Mouse (Mus musculus) forebrain, embryonic 13.5 days (tissue): ENCODE results near the gene Hdac4. TPM values are rescaled to one million over a fixed set of nuclear protein-coding genes. Genes with fewer than 3 reads are reported as not detected.

ENCODE experiments used
- ATAC-seq: fragments of 200-750 bp; cut with Nextera tagmentation; 2 replicates; pipeline ENCODE4 v1.8.0; 2017
- H3K27ac ChIP-seq: fragments of 300-500 bp; sonication (generic); 2 replicates; pipeline ENCODE4 v1.5.1; 2015; ENCODE audit warnings: inconsistent platforms, mild to moderate bottlenecking, moderate library complexity
- H3K27me3 ChIP-seq: fragments of 300-500 bp; sonication (generic); 2 replicates; pipeline ENCODE4 v1.6.1; 2015; ENCODE audit warnings: mild to moderate bottlenecking, inconsistent platforms
- H3K36me3 ChIP-seq: fragments of 300-500 bp; sonication (generic); 2 replicates; pipeline ENCODE4 v1.6.1; 2015; ENCODE audit warnings: mild to moderate bottlenecking, inconsistent platforms; ENCODE audit not compliant: poor library complexity, severe bottlenecking
- H3K4me1 ChIP-seq: fragments of 300-500 bp; sonication (generic); 2 replicates; pipeline ENCODE4 v1.6.1; 2015; ENCODE audit warnings: inconsistent platforms
- H3K4me2 ChIP-seq: fragments of 300-500 bp; sonication (generic); 2 replicates; pipeline ENCODE4 v1.6.1; 2015; ENCODE audit warnings: inconsistent platforms, mild to moderate bottlenecking, moderate library complexity
- H3K4me3 ChIP-seq: fragments of 300-500 bp; sonication (generic); 2 replicates; pipeline ENCODE4 v1.5.1; 2015; ENCODE audit warnings: mild to moderate bottlenecking, inconsistent platforms
- H3K9ac ChIP-seq: fragments of 300-500 bp; sonication (generic); 2 replicates; pipeline ENCODE4 v1.6.1; 2015; ENCODE audit warnings: mild to moderate bottlenecking, inconsistent platforms
- H3K9me3 ChIP-seq: fragments of 300-500 bp; sonication (generic); replicated peaks from 2 replicates; pipeline ENCODE4 v1.6.1; 2016; ENCODE audit warnings: inconsistent platforms
- WGBS: fragments of 180-500 bp; shearing (Covaris S2); methylation state at CpG from one replicate; pipeline ENCODE4 v1.1.7; 2015; 5-methylcytosine and 5-hydroxymethylcytosine counted together
- polyA plus RNA-seq: library from polyadenylated mRNA; unstranded; fragments of >200 nt; fragmentation: Nextera tagmentation; extraction: Ambion mirVana; gene quantifications from 2 replicates; pipeline ENCODE4 v1.2.1, GENCODE M21; 2015

Gene Hdac4
- polyA plus RNA-seq, 1 experiment from 2014 or later = 22.6 TPM

- no peaks in the 10 kb centered on the region for H3K9me3 ChIP-seq
- no peak for ATAC-seq
- no peaks in the 10 kb centered on the region for H3K4me1 ChIP-seq
- no peak overlapping the region for H3K4me3 ChIP-seq
- H3K27ac ChIP-seq = no peak overlapping the region
- no peak overlapping the region for H3K9ac ChIP-seq
- 88% methylated on average over 10 of the region's 10 CpGs for WGBS
- no peaks in the 10 kb centered on the region for H3K36me3 ChIP-seq
- no peak overlapping the region for H3K4me2 ChIP-seq
- H3K27me3 ChIP-seq = no peaks in the 10 kb centered on the region
These were observed 277.2 kb downstream of the Hdac4 start for GRCm38 (mm10) chr1:91918257-91918800.

GRCm38 (mm10) chr1:91917596-91917995, 277.9 kb downstream of the Hdac4 start:
- Histone ChIP-seq H3K9me3 (no peaks in the 10 kb centered on the region), H3K4me2 (no peak overlapping the region), H3K27ac (no peak overlapping the region), H3K27me3 (no peaks in the 10 kb centered on the region), H3K4me1 (no peaks in the 10 kb centered on the region), H3K36me3 (no peaks in the 10 kb centered on the region), H3K4me3 (no peak overlapping the region), H3K9ac (no peak overlapping the region)
- WGBS = 80% methylated on average over 2 of the region's 2 CpGs
- no peak for ATAC-seq

GRCm38 (mm10) chr1:91915961-91916360, 279.5 kb downstream of the Hdac4 start:
- Histone ChIP-seq H3K4me1 (no peaks in the 10 kb centered on the region), H3K9me3 (no peaks in the 10 kb centered on the region), H3K9ac (no peak overlapping the region), H3K27me3 (no peaks in the 10 kb centered on the region), H3K27ac (no peak overlapping the region), H3K36me3 (no peaks in the 10 kb centered on the region), H3K4me2 (no peak overlapping the region), H3K4me3 (no peak overlapping the region)
- no peak for ATAC-seq
- 73% methylated on average over 5 of the region's 5 CpGs for WGBS

GRCm38 (mm10) chr1:91914648-91915047, 280.9 kb downstream of the Hdac4 start:
- no peaks in the 10 kb centered on the region for H3K27me3 ChIP-seq
- 66% methylated on average over 3 of the region's 3 CpGs for WGBS
- H3K4me3 ChIP-seq = no peak overlapping the region
- no peak for ATAC-seq
- no peak overlapping the region for H3K27ac ChIP-seq
- no peak overlapping the region for H3K4me2 ChIP-seq
- H3K4me1 ChIP-seq = no peaks in the 10 kb centered on the region
- no peaks in the 10 kb centered on the region for H3K9me3 ChIP-seq
- H3K36me3 ChIP-seq = no peaks in the 10 kb centered on the region
- H3K9ac ChIP-seq = no peak overlapping the region

- Histone ChIP-seq H3K4me2 (no peak overlapping the region), H3K4me3 (no peak overlapping the region), H3K36me3 (no peaks in the 10 kb centered on the region), H3K9ac (no peak overlapping the region), H3K9me3 (no peaks in the 10 kb centered on the region), H3K27ac (no peak overlapping the region), H3K27me3 (no peaks in the 10 kb centered on the region), H3K4me1 (no peaks in the 10 kb centered on the region)
- ATAC-seq = no peak; the same call in 1 of the 2 replicates
- 47% methylated on average over 6 of the region's 6 CpGs for WGBS
These were observed 281.6 kb downstream of the Hdac4 start for GRCm38 (mm10) chr1:91913850-91914249.

DNA sequence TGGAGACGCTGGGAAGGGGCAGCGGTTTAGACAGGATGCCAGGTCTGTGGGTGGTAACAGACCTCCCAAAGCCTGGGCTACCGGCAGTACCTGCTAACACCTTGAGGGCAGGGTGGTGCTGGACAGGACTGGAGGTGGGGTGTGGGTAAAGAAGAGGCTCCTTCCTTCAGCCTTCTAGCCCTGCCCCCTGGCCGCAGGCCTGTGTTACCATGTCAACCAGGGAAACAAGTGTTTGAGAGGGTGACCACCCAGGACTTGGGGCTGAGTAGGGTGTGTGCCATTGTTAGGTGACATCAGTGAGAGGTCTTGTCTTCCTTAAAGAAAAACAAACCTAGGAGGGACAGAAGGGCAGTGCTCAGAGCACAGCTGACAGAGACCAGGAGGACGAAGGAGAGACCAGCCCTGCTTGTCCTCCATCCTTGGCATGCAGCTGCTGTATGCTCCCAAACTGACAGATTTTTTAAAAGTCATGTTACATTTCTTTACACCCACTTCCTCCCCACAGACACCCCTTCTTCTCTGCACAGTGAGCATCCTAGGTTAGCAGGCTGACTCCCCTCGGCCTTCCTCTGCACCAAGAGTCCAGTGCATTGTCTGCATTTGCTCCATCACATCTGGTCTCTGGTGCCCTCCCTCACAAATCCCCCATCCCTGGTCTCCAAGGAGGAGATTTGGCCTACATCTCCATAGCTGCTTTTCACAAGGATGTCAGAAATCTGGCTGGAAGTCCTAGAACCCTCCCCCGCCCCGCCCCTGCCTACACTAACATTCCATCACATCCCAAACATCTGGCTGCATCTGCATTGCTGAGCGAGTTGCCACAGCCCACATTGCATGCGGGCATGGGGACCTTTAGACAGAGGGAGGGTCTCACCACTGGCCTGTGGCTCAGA, 283.0 kb downstream of the Hdac4 start:
- H3K9me3 ChIP-seq = no peaks in the 10 kb centered on the region
- WGBS = 56% methylated on average over 10 of the region's 10 CpGs
- no peak overlapping the region for H3K4me3 ChIP-seq
- no peak overlapping the region for H3K4me2 ChIP-seq
- H3K27me3 ChIP-seq = no peaks in the 10 kb centered on the region
- no peaks in the 10 kb centered on the region for H3K36me3 ChIP-seq
- no peak overlapping the region for H3K27ac ChIP-seq
- no peaks in the 10 kb centered on the region for H3K4me1 ChIP-seq
- no peak overlapping the region for H3K9ac ChIP-seq
- ATAC-seq = no peak

DNA sequence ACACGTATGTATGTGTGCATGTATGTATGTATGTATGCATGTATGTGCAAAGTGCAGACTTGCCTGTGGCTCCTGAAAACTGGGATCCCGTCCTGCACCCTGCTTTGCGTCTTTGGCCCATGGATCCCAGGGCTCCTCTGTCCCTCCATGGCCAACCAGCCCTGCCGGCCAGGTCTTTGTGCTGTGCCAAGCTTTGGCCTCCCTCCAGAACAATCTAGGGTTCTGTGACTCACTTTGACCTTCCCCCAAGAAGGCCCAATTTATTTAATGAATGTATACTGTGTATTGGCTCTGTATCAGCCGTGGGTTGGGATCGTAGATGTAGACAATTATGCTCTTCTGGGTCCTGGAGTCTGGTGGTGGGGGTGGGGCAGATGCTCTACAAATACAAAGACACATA, 290.2 kb downstream of the Hdac4 start:
- no peak overlapping the region for H3K27ac ChIP-seq
- WGBS = 77% methylated on average over 6 of the region's 6 CpGs
- no peak overlapping the region for H3K4me2 ChIP-seq
- H3K9me3 ChIP-seq = no peaks in the 10 kb centered on the region
- no peak overlapping the region for H3K9ac ChIP-seq
- no peak overlapping the region for H3K4me3 ChIP-seq
- no peaks in the 10 kb centered on the region for H3K27me3 ChIP-seq
- H3K36me3 ChIP-seq = no peaks in the 10 kb centered on the region
- H3K4me1 ChIP-seq = 0 out of 2 replicates have a peak, but pooled peaks cover 7% of the 10 kb centered on the region
- ATAC-seq = no peak

DNA sequence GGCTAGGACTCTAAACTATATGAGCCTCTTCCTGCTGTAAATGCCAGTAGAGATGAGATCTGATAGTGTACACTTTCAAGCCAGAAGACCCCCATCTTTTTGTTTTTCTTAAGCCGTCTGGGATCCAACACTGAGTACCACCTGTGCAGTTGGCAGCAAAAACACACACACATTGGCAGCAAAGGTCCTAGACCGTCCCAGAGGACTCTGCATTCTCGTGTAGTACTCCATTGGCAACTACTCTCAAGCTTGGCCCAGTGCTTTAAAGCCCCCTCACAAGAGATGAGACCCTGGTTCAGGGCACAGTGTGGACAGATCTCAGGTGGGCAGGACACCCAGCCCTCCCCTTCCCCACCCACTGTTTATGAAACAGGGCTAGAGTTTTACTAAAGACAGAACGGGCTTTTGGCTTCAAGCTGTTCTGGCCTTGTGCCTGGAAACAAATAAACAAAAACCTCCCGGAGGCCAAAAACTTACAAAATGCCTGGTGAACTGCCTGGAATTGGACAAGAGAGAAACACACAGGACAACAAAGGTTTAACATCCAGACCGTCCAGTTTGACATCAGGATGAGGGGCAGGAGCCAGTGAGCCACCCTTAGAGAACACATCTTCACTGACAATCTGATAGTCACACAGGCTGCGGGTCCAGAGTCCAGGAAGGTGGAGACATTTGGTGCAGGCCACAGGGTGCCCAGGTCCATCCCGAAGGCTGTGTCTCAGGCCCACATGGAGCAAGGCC, 292.1 kb downstream of the Hdac4 start:
- Histone ChIP-seq H3K4me3 (no peak overlapping the region), H3K27ac (no peak overlapping the region), H3K4me1 (0 out of 2 replicates have a peak, but pooled peaks cover 7% of the 10 kb centered on the region), H3K9ac (no peak overlapping the region), H3K4me2 (no peak overlapping the region), H3K9me3 (no peaks in the 10 kb centered on the region), H3K36me3 (no peaks in the 10 kb centered on the region), H3K27me3 (no peaks in the 10 kb centered on the region)
- no peak for ATAC-seq
- 67% methylated on average over 8 of the region's 8 CpGs for WGBS

DNA sequence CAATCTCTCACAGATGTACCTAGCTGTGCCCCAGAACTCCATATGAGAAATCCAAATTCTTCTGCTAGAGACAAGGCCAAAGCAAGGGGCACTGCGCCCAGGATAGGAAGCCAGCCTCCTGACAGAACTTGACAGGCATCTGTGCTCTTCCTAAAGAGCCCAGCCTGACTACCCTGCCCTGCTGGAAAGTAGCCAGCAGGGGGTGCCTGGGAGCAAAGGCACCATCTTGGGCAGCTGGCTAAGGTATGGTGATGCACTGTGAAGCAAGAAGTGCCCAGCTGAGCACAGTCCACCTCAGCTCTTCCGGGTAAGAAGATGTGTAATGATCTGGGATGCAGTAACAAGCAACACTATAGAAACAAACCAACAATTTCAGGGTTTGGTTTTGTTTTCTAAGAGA, 298.4 kb downstream of the Hdac4 start:
- WGBS = 90% methylated on average over 2 of the region's 2 CpGs
- no peak overlapping the region for H3K4me3 ChIP-seq

GRCm38 (mm10) chr1:91894286-91894685, 301.2 kb downstream of the Hdac4 start:
- Histone ChIP-seq H3K4me1 (no peaks in the 10 kb centered on the region), H3K27ac (no peak overlapping the region), H3K4me3 (no peak overlapping the region), H3K9ac (no peak overlapping the region), H3K27me3 (no peaks in the 10 kb centered on the region), H3K36me3 (no peaks in the 10 kb centered on the region), H3K9me3 (no peaks in the 10 kb centered on the region), H3K4me2 (no peak overlapping the region)
- no peak for ATAC-seq
- WGBS = 91% methylated on average over 5 of the region's 5 CpGs

More for the DNA sequence above, 298.4 kb downstream of the Hdac4 start:
- H3K36me3 ChIP-seq = no peaks in the 10 kb centered on the region
- H3K27me3 ChIP-seq = no peaks in the 10 kb centered on the region
- no peak overlapping the region for H3K27ac ChIP-seq
- H3K9me3 ChIP-seq = no peaks in the 10 kb centered on the region
- no peak overlapping the region for H3K4me2 ChIP-seq
- ATAC-seq = no peak
- no peak overlapping the region for H3K9ac ChIP-seq
- H3K4me1 ChIP-seq = no peaks in the 10 kb centered on the region

- Histone ChIP-seq H3K4me1 (no peaks in the 10 kb centered on the region), H3K9me3 (no peaks in the 10 kb centered on the region), H3K4me3 (no peak overlapping the region), H3K27me3 (no peaks in the 10 kb centered on the region), H3K36me3 (no peaks in the 10 kb centered on the region), H3K4me2 (no peak overlapping the region), H3K27ac (no peak overlapping the region), H3K9ac (no peak overlapping the region)
- no peak for ATAC-seq
- WGBS = 93% methylated on average over 11 of the region's 11 CpGs
These were observed 301.9 kb downstream of the Hdac4 start for GRCm38 (mm10) chr1:91893598-91893997.

DNA sequence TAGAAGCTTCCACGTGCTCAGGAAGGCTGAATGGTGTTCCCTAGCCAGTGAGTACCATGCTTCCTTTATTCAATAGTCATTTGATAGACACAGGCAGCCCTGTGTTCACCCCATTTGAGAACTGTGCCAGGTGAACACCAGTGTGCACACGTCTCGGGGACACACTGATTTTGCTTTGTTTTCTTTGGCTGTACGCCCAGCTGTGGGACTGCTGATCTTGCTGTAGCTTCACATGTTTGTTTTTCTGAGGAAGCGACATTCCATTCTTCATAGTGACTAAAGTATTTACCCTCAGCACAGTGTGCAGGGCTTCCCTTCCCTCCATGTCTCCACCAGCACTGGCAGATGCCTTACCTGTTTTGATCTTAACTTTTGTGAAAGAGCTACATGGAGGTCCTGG, 312.4 kb downstream of the Hdac4 start:
- no peaks in the 10 kb centered on the region for H3K4me1 ChIP-seq
- H3K27me3 ChIP-seq = no peaks in the 10 kb centered on the region
- 74% methylated on average over 5 of the region's 5 CpGs for WGBS
- H3K4me2 ChIP-seq = no peak overlapping the region
- H3K27ac ChIP-seq = no peak overlapping the region
- no peak overlapping the region for H3K4me3 ChIP-seq
- H3K9me3 ChIP-seq = no peaks in the 10 kb centered on the region
- H3K9ac ChIP-seq = no peak overlapping the region
- H3K36me3 ChIP-seq = no peaks in the 10 kb centered on the region
- ATAC-seq = no peak
